Mouse (Mus musculus): Measurements from ENCODE around the gene Kansl1. TPM values are rescaled to one million over a fixed set of nuclear protein-coding genes. Genes with fewer than 3 reads are reported as not detected.

Kansl1 gene
- polyA plus RNA-seq, 1 experiment: 90.7 TPM

DNA sequence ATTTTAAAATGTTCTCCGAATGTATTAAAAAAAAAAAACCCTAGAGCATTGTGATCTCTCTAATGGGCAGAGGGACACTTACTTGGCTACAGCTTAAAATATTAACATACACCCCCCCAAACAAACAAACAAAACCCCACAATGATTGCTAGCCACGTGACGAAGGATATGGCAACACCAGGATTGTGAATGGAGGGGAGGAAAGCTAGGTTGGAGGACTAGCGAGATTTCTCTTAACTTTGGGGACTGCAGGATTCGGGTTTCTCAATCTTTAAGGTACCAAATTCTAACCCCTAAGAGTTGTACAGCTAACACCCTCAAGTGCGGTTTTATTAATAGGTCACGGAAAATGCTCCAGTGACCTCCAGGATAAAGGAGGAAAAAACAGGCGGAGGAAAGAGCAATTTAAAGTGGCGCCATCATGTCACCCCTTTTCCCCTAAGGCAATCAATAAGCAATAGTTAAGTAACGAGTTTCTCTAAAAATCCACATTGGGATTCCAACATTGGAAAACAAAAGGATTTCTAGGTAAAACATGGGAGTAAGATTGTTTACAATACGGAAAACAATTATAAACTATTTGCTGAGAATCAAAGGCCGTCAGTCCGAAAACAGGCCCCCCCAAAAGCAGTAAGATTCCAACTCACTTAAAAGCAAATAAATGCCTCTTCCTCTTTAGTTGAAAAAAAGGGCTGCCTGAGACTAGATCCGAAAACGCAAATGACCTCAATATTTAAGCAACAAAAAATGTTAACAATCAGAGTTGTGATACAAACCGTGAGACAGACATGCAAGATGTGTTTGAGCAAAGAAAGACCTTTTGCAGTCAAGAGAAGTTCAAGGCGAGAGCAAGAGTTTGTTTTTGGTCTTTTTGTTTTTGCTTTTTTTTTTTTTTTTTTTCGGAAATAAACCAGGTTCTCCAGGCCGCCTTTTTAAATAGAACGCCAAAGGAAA is 27.9 kb downstream of the Kansl1 start:
- DNase-seq (ENCODE audit: extremely low spot score in 1 of 2, low spot score in 1 of 2): no peak

GRCm38 (mm10) chr11:104439703-104440102 is 29.0 kb downstream of the Kansl1 start:
- no peak for DNase-seq (ENCODE audit: extremely low spot score in 1 of 2, low spot score in 1 of 2)

- no peak for DNase-seq (ENCODE audit: extremely low spot score in 1 of 2, low spot score in 1 of 2)
Observed at GRCm38 (mm10) chr11:104438450-104438849, 30.2 kb downstream of the Kansl1 start.

DNA sequence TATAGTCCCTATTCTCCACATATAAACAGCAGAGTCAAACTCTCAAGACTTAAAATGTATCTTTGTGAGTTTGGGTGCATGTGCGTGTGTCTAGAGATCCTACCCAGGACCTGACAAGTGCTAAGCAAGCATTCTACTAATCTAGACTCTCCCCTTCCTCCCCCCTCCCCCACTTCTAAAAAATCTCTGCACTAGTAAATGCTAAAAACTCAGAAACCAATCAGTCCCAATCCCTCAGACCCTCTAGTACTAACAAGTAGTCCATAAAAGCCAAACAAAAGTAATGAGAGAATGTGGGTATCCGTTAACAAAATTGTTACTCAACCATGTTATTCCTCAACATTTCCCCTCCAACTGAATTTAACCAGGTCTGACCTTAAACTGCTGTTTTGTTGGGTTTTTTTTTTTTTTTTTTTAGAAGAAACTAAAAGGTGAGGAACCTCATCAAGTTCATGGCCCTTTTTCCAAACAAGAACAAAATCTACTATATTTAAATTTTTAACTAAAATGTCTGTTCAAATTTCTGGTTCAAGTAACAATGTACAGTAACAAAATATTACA is 32.2 kb downstream of the Kansl1 start:
- no peak for DNase-seq (ENCODE audit: extremely low spot score in 1 of 2, low spot score in 1 of 2)

DNA sequence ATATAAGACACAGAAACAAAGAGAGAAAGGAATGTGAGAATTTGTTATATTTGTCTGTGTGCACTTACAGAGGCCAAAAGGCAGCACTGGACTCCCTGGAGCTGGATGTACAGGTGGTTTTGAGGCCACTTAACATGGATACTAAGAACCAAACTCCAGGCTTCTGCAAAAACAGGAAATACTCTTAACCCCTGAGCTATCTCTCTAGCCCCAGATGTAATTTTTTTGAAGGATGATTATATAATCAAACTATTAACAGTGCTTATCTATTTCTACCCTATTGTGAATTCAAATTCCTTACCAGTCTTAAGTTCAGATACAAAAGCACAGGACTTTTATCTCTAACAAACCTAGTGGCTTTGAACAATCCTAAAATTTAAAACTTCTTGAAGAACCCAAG is 32.9 kb downstream of the Kansl1 start:
- no peak for DNase-seq (ENCODE audit: extremely low spot score in 1 of 2, low spot score in 1 of 2)

GRCm38 (mm10) chr11:104435141-104435540 is 33.5 kb downstream of the Kansl1 start:
- DNase-seq (ENCODE audit: extremely low spot score in 1 of 2, low spot score in 1 of 2): no peak

GRCm38 (mm10) chr11:104432251-104432650 is 36.4 kb downstream of the Kansl1 start:
- DNase-seq (ENCODE audit: extremely low spot score in 1 of 2, low spot score in 1 of 2): no peak

GRCm38 (mm10) chr11:104431807-104432206 is 36.9 kb downstream of the Kansl1 start:
- no peak for DNase-seq (ENCODE audit: extremely low spot score in 1 of 2, low spot score in 1 of 2)

GRCm38 (mm10) chr11:104424727-104425416 is 43.8 kb downstream of the Kansl1 start:
- peak in 1 of 2 experiments; percentile 22 for DNase-seq (ENCODE audit: extremely low spot score in 1 of 2, low spot score in 1 of 2)

- DNase-seq (ENCODE audit: extremely low spot score in 1 of 2, low spot score in 1 of 2): peak in 1 of 2 experiments; percentile 59
Observed at GRCm38 (mm10) chr11:104412254-104412653, 56.4 kb downstream of the Kansl1 start.

- DNase-seq (ENCODE audit: extremely low spot score in 1 of 2, low spot score in 1 of 2): no peak
Observed at GRCm38 (mm10) chr11:104407391-104407790, 61.3 kb downstream of the Kansl1 start.

DNA sequence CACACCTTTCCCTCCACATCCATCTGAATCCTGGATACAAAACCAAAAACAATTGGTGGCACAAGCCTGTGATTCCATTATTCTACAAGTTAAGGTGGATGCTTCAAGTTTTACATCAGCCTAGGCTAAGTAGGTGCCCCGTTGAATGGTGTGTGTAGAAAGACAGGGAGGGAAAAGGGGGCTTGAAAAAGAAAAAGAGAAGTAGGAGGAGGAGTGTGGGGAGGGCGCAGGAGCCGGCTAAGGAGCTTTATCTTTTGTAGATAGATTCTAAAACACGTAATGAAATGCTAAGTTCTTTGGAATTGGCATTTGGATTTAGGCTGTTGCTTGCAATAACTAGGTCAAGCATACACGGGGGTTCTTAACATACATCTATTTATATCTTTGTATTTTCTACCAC is 67.7 kb downstream of the Kansl1 start:
- DNase-seq (ENCODE audit: extremely low spot score in 1 of 2, low spot score in 1 of 2): no peak

DNA sequence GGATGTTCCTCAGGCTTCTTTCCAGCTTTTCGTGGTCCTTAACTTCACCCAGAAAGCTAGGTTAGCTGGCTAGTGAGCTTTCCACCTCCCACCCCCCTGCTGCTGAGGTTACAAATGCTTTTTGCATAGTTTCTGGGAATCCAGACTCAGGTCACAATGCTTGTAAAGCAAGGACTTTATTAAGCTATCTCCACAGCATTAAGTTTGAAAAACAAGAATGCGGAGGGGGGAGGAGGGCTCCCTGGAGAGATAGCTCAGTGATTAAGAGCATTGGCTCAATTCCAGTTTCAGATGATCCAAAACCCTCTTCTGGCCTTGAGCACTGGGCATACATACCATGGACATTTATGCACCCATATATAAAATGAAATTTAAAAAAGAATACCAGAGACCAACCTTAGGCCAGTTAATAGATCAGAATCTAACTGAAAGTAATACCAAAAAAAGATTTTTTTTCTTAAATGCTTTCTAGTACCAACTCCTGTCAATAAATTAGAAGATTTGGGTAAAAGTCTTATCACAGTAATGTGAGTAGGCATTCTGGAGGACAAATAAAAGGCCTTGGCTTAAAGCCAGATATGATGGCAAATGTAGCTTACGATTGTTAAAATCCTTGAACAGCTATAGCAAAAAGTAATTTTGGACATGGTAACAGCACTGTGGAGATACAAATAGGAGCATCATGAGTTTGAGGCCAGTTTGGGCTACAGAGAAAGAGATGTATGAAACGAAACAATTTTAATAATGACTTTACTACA is 69.0 kb downstream of the Kansl1 start:
- no peak for DNase-seq (ENCODE audit: extremely low spot score in 1 of 2, low spot score in 1 of 2)

- no peak for DNase-seq (ENCODE audit: extremely low spot score in 1 of 2, low spot score in 1 of 2)
Observed at GRCm38 (mm10) chr11:104395648-104396047, 73.0 kb downstream of the Kansl1 start.

DNA sequence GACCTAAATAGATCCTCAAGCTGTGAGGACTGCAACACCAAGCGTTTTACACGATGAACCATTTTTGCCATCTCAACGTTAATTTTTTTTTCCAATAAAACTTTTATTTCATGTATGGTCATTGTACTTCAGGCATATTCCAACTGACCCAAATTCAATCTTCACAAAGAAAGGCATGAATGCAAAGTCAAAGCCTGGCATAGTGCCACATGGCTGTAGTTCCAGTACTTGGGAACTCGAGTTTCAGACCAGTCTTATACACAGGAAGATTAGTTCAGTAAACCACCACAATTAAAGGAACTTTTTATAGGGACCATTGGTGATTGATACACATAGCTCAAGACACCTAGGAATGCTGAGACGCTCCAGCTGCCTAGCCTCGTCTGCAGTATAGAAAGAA is 75.5 kb downstream of the Kansl1 start:
- no peak for DNase-seq (ENCODE audit: extremely low spot score in 1 of 2, low spot score in 1 of 2)

- DNase-seq (ENCODE audit: extremely low spot score in 1 of 2, low spot score in 1 of 2): no peak
Observed at GRCm38 (mm10) chr11:104392153-104392552, 76.5 kb downstream of the Kansl1 start.

DNA sequence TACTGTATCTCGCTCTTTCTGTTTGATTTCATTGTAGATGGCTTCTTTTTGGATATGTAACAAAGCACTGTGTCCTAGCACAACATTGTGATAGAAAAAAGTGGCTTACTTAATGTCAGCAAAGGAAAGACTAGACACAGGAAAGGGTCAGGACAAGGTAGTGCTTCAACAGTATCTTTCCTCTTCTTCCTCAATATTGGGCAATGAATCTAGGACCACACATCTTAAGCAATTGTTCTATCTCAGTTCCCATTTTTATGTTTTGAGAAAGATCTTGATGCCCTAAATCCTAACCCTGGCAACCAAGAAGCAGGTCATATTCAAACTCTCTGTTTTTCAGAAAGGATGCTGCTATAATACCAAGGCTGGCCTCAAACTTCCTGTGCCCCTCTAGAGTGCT is 81.4 kb downstream of the Kansl1 start:
- no peak for DNase-seq (ENCODE audit: extremely low spot score in 1 of 2, low spot score in 1 of 2)

GRCm38 (mm10) chr11:104386595-104386994 is 82.1 kb downstream of the Kansl1 start:
- no peak for DNase-seq (ENCODE audit: extremely low spot score in 1 of 2, low spot score in 1 of 2)

DNA sequence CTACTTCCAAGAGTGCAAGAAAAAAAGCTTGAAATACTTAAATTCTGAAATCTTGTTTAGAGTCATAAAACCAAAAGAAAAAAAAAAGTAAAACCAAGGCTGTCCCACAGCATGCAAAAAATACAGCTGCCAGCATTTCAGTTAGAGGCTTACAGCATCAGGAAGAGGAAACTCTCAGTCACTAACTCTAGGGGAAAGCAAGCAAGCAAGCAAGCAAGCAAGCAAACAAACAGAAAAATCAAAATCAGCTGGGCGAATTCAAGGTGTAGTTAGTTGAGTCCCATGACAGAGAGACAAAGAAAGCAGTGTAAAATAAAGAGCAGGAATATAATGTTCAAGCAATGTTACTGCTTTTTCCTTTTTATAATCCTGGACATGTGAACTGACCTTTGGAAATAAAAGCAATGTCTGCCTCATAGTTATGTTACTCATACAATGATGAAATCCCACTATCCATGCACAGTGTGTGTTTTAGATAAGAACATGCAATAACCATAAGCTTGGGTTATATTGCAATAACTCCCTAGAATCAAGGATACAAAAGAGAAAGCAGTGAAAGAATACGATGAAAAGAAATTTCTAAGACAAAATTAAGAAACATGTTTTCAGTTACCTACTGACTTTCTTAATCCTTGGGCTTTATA is 85.4 kb downstream of the Kansl1 start:
- DNase-seq (ENCODE audit: extremely low spot score in 1 of 2, low spot score in 1 of 2): no peak

DNA sequence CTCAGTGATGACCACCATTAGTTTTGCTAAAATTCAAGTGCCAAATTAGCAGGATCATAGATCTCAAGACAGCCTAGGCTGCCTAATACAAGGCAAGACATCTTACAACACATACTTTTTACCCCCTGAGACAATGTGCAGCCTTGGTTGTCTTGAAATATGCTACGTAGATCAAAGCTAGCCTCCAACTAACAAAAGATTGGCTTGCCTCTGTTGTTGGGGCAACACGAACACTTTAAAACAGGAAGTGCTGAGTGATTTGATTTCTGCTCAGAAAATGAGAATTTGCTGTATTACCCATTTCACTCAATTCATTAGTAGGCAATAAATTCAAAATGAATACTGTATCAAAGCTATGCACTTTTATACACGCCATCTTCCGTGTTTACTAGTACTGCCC is 86.8 kb downstream of the Kansl1 start:
- no peak for DNase-seq (ENCODE audit: extremely low spot score in 1 of 2, low spot score in 1 of 2)

Data from frontal cortex, adult 2 months (tissue).